Mouse (Mus musculus): ENCODE measurements around the gene Chka. TPM values are rescaled to one million over a fixed set of nuclear protein-coding genes. Genes with fewer than 3 reads are reported as not detected.

Chka gene
- total RNA-seq, 2 experiments from 2014 or later, result 3.5 to 4.5 TPM

DNA sequence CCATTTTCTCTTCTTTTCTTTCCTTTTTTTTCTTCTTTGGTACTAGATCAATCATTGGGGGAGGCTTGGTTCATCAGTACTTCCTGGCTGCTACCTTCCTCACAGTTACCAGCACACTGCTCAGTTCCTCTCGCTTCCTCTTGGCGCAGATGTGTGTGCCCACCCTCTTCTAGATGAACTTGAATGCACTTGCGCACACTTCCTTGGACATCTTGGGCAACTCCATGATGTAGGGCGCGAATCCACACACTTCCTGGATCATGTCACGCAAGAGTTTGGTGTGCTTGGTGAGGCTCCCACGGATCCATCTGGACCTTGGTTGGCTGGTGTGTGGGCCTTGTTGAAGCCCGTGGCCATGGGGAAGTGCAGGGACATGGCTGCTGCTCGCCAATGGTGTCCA is 80.1 kb downstream of the Chka start:
- DNase-seq, result no peak
- intact Hi-C loops (cut with DNase I; ENCODE audit: low total_unique reads), result no loop called here

DNA sequence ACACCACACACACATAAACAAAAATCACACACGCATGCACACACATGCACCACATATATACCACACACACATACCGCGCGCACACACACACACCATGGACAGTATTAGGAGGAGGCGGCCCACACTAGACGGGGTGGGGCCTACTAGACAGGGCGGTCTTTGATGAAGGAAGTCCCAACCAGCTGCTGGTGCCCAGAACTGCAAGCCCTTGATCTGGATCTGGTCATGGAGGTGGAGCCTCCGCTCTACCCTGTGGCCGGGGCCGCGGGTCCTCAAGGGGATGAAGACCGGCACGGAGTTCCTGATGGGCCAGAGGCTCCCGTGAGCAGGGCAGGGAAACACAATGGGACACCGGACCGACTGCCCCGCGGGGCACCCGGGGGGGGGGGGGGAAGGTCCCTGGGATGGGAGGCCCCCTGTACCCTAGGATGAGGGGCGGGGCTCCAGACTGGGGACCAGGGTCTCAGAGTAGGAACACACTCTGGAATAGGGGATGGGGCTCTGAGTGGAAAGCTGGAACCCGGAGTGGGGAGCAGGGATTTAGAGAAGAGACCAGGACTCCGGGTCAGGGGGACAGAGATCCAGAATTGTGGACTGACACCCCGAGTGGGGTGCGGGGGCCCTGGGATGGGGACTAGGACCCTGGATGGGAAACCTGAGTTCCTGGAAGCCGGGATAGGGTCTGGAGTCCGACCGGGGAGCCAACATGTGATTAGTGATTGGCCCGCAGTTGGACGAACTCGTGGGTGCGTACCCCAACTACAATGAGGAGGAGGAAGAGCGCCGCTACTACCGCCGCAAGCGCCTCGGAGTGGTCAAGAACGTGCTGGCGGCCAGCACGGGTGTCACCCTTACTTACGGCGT is 83.7 kb downstream of the Chka start, which contains the start of gene Unc93b1:
Unc93b1 (plus strand) TSS at position 155 of the 864 bp plus-strand sequence.
- intact Hi-C loops (cut with DNase I; ENCODE audit: low total_unique reads), result no loop called here
- DNase-seq, result peak; percentile 77

DNA sequence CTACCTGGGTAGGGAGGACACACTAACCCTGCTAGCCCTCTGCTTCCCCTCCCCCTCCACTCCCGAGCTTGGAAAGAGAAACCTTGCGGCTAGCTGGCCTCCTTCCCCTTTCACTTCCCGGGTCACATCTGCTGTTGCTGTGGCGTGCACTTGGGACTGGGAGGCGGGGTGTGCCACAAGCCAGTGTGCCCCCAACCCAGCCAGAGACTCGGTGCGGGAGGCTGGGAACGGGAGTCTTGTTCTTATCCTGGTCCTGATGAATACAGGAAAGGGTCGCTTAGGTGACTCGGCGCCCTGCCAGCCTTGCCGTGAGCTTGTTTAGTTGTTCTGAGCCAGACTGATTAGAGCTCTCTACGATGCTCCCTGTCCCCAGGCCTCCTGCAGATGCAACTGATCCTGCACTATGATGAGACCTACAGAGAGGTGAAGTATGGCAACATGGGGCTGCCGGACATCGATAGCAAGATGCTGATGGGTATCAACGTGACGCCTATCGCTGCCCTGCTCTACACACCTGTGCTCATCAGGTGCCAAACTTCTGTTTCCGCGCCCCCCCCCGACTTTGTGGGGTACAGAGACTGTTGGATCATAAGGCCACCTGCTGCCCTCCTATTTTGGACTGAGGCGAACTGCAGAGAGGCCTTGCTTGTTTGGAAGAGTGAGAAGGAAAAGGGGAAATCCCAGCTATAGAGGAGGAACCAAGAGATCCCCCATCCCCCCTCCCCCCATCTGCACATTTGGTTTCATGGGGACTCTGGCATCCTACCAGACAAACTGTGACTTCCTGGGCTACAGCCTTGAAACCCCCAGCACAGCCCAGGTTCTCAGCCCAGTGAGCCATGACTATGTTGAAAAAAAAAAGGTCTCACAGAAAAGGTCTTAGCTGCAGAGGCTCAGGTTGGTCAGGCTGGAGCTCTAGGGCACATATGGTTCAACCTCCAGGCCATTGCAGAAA is 84.6 kb downstream of the Chka start:
- intact Hi-C loops (cut with DNase I; ENCODE audit: low total_unique reads), result loop anchor here (2.0 kb wide), 1 partner anchor 53 kb away; no protein-coding TSS in a partner anchor
- peak; percentile 72 for DNase-seq

DNA sequence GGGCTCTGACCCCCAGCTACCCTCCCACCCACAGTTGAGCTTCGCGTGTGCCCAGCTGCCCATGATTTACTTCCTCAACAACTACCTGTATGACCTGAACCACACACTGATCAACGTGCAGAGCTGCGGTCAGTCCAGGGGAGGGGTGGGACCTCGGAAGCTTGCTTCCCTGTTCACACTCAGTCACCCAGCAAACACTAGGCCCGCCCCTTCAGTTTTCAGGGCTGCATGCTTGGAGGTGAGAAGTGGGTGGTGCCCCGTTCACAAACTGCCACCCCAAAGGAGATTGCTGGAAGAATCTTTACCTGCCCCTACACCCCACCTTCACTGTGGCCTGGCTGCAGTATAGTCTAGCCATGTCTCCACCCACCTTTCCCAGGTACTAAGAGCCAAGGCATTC is 90.7 kb downstream of the Chka start:
- DNase-seq, result no peak
- intact Hi-C loops (cut with DNase I; ENCODE audit: low total_unique reads), result no loop called here

DNA sequence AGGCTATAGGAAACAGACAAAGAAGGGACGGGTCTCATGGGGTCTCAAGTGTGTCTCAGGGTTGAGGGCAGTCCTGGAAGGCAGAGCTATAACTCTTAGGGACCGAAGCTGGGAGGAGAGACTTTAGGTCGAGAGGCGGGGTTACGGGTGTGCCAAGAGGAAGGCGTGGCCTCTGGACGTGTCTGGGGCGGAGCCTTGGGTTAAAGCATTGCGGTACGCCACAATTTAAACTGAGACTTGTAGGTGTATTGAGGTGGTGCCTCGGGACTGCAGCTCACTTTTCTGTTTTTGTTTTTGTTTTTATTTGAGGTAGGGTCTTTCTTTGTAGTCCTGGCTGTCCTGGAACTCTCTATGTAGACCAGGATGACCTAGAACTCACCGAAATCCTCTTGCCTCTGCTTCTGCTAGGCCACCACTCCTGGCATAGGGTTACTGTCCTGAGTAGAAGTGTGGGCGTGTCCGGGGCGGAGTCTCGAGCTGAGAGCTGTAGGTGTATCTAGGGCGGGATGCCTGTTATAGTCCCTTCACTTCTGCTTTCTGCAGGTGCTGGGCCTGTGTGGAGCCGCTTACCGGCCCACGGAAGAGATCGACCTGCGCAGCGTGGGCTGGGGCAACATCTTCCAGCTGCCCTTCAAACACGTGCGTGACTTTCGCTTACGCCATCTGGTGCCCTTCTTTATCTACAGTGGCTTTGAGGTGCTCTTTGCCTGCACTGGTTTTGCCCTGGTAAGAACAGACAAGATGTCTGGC is 91.6 kb downstream of the Chka start:
- DNase-seq, result no peak
- intact Hi-C loops (cut with DNase I; ENCODE audit: low total_unique reads), result no loop called here

Other genes with a start within 250 kb of the Chka start
- gene Lrp5, start 165.2 kb upstream of the Chka start, total RNA-seq (2021), result 10 to 100 TPM; 33.0 to 39.3 TPM
- gene 1810055G02Rik, start 143.5 kb upstream of the Chka start, total RNA-seq (2021), result 10 to 100 TPM in 1 of 2 experiments, 1 to 10 TPM in 1; 9.7 to 15.9 TPM
- 10 to 100 TPM; 20.1 to 20.2 TPM for gene Kmt5b, start 84.4 kb upstream of the Chka start, total RNA-seq (2021)
- gene Tcirg1, start 55.4 kb downstream of the Chka start, total RNA-seq (2021), result 1 to 10 TPM; 7.3 to 8.5 TPM
- 100 to 1,000 TPM; 206 to 256 TPM for gene Ndufs8, start 61.0 kb downstream of the Chka start, total RNA-seq (2021)
- gene Aldh3b1, start 78.0 kb downstream of the Chka start, total RNA-seq (2021), result 1 to 10 TPM; 2.1 to 2.5 TPM
- 10 to 100 TPM; 13.7 to 13.8 TPM for gene Unc93b1, start 83.4 kb downstream of the Chka start, total RNA-seq (2021)
- not detected for gene Aldh3b3, start 106.9 kb downstream of the Chka start, total RNA-seq (2021)
- gene Aldh3b2, start 120.6 kb downstream of the Chka start, total RNA-seq (2021), result under 1 TPM; 0.38 to 0.80 TPM
- gene Acy3, start 134.8 kb downstream of the Chka start, total RNA-seq (2021), result 1 to 10 TPM; 3.6 to 4.2 TPM
- not detected for gene Tbx10, start 141.0 kb downstream of the Chka start, total RNA-seq (2021)
- 10 to 100 TPM; 19.2 to 19.6 TPM for gene Nudt8, start 148.8 kb downstream of the Chka start, total RNA-seq (2021)
- gene Gm49405, start 148.9 kb downstream of the Chka start, total RNA-seq (2021), result under 1 TPM; 0.18 to 0.31 TPM
- gene Doc2g, start 151.5 kb downstream of the Chka start, total RNA-seq (2021), result under 1 TPM; 0.57 to 0.84 TPM
- gene Ndufv1, start 161.0 kb downstream of the Chka start, total RNA-seq (2021), result 100 to 1,000 TPM; 365 to 434 TPM
- 100 to 1,000 TPM; 228 to 235 TPM for gene Gstp1, start 186.2 kb downstream of the Chka start, total RNA-seq (2021)
- gene Gstp2, start 194.2 kb downstream of the Chka start, total RNA-seq (2021), result 10 to 100 TPM; 72.8 to 85.9 TPM
- not detected for gene Gstp3, start 207.8 kb downstream of the Chka start, total RNA-seq (2021)
- not detected for gene Cabp2, start 229.8 kb downstream of the Chka start, total RNA-seq (2021)
- gene Cdk2ap2, start 245.4 kb downstream of the Chka start, total RNA-seq (2021), result 10 to 100 TPM; 17.3 to 17.5 TPM
- gene Pitpnm1, start 248.2 kb downstream of the Chka start, total RNA-seq (2021), result 1 to 10 TPM; 3.7 to 4.2 TPM